ENCODE assay signal across 9 mouse cellular contexts in the genomic region with DNA sequence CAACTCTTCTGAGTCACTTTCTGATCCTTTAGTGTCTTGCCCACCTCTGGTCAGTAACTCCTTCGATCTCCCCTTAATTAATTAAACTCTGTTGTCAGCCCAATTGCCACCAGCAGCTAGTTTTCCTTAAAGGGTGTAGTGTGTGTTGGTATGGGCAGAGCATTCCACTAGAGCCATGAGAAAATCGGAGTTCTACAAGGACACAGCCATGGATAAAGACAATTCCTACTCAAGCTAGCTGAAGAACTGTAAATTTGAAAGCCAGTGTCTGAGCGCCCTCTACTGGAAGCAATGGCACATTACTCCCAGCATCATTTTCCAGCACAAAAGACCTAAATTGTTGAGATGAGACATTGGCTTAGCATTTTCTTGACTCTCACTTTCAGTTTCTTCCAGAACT. TPM values are rescaled to one million over a fixed set of nuclear protein-coding genes. Genes with fewer than 3 reads are reported as not detected.
DNase-seq lines count a peak whose midpoint lies in the region; ATAC-seq lines count a peak whose summit lies in the region.
"Had no signal": no experiment of that assay in that cellular context is flagged by ENCODE, and none has a peak within 500 bp of the region (broad histone marks: within the 10 kb centered on the region; RNA-seq: fewer than 3 reads in every experiment).

No protein-coding gene starts in this region.

- no peak overlapping the region for H3K27ac ChIP-seq in hindbrain, embryonic 11.5 days (ENCODE audit: low read depth, low read length)
- H3K27ac ChIP-seq in hindbrain, embryonic 12.5 days, result no peak overlapping the region
- H3K27ac ChIP-seq: embryonic facial prominence, embryonic 13.5 days had no signal

- no peak overlapping the region for H3K9ac ChIP-seq in hindbrain, embryonic 11.5 days (ENCODE audit: low read depth, low read length)
- H3K9ac ChIP-seq in hindbrain, embryonic 12.5 days, result no peak overlapping the region
- H3K9ac ChIP-seq: embryonic facial prominence, embryonic 13.5 days had no signal

- H3K4me3 ChIP-seq in hindbrain, embryonic 11.5 days (ENCODE audit: low read depth, low read length), result no peak overlapping the region
- no peak overlapping the region for H3K4me3 ChIP-seq in hindbrain, embryonic 12.5 days
- H3K4me3 ChIP-seq: embryonic facial prominence, embryonic 13.5 days had no signal

- intact Hi-C loops in heart, postnatal 10 days (cut with DNase I), result loop anchor here (2.0 to 10.0 kb wide), 3 partner anchors 86 to 446 kb away; no protein-coding TSS in a partner anchor

- H3K4me1 ChIP-seq in hindbrain, embryonic 11.5 days (replicated peaks; ENCODE audit: control insufficient read depth, insufficient read depth, low read length), result no peaks in the 10 kb centered on the region
- no peaks in the 10 kb centered on the region for H3K4me1 ChIP-seq in hindbrain, embryonic 12.5 days

- no peaks in the 10 kb centered on the region for H3K36me3 ChIP-seq in hindbrain, embryonic 11.5 days (ENCODE audit: control insufficient read depth, insufficient read depth, low read length)
- H3K36me3 ChIP-seq in hindbrain, embryonic 12.5 days, result no peaks in the 10 kb centered on the region
- H3K36me3 ChIP-seq: embryonic facial prominence, embryonic 13.5 days had no signal

- no peaks in the 10 kb centered on the region for H3K9me3 ChIP-seq in hindbrain, embryonic 11.5 days (ENCODE audit: control insufficient read depth, low read length)
- H3K9me3 ChIP-seq in hindbrain, embryonic 12.5 days (replicated peaks), result no peaks in the 10 kb centered on the region
- H3K9me3 ChIP-seq: embryonic facial prominence, embryonic 13.5 days had no signal

- DNase-seq in hindbrain, embryonic 11.5 days (ENCODE audit: low spot score), result peak; percentile 85
- DNase-seq in adrenal gland, adult 2 months, result peak; percentile 71
- DNase-seq in embryo, embryonic 10.5 days (ENCODE audit: low spot score), result peak; percentile 91
- peak; percentile 79 to 87 for DNase-seq in heart, postnatal 10 days
- peak; percentile 72 to 74 for DNase-seq in layer of hippocampus, postnatal 36 days
- DNase-seq in spleen, postnatal 14 days (ENCODE audit: low spot score in 2 of 2), result peak; percentile 31 to 60

- 37% methylated on average over 3 of the region's 3 CpGs for WGBS in hindbrain, embryonic 11.5 days
- WGBS in hindbrain, embryonic 12.5 days, result 36% methylated on average over 3 of the region's 3 CpGs

- H3K27me3 ChIP-seq in hindbrain, embryonic 11.5 days (ENCODE audit: control insufficient read depth, insufficient read depth, low read length), result no peaks in the 10 kb centered on the region
- peaks cover 8% of the 10 kb centered on the region; the same call in 1 of the 2 replicates for H3K27me3 ChIP-seq in hindbrain, embryonic 12.5 days
- H3K27me3 ChIP-seq: embryonic facial prominence, embryonic 13.5 days had no signal

- no peak for ATAC-seq in hindbrain, embryonic 11.5 days (ENCODE audit: low FRiP score)
- ATAC-seq in hindbrain, embryonic 12.5 days (ENCODE audit: low FRiP score), result no peak
- ATAC-seq in megakaryocyte progenitor cell, adult 5-6 weeks (replicated peaks; ENCODE audit: poor library complexity), result peak; percentile 78

- H3K4me2 ChIP-seq in hindbrain, embryonic 11.5 days (replicated peaks; ENCODE audit: low read depth, low read length), result no peak overlapping the region
- no peak overlapping the region for H3K4me2 ChIP-seq in hindbrain, embryonic 12.5 days (replicated peaks)
- H3K4me2 ChIP-seq: embryonic facial prominence, embryonic 13.5 days had no signal

RNA-seq across cellular contexts. Expression of a gene that starts 30.1 kb away (rescaled TPM):
- 26.8 and 28.8 TPM in 2 replicates for polyA plus RNA-seq in hindbrain, embryonic 11.5 days (2014; fragmentation: Nextera tagmentation; extraction: Ambion mirVana)
- polyA plus RNA-seq in hindbrain, embryonic 12.5 days (2016; fragmentation: Nextera tagmentation; extraction: Ambion mirVana), result 19.3 and 20.8 TPM in 2 replicates
- 100 to 1,000 TPM in 1 of 2 experiments, 10 to 100 TPM in 1; 57.8 to 114 TPM for total RNA-seq in adrenal gland, adult 2 months (2021)
- polyA plus RNA-seq in adrenal gland, adult 2 months (2012; rRNA removed), result 22.8 and 34.2 TPM in 2 replicates
- 100 to 1,000 TPM; 221 to 255 TPM for total RNA-seq in heart, postnatal 10 days (2021)
- 10 to 100 TPM; 59.6 to 64.5 TPM for total RNA-seq in layer of hippocampus, postnatal 36 days (2021)
- 16.3 and 20.5 TPM in 2 replicates for total RNA-seq in megakaryocyte progenitor cell, adult 5-6 weeks (2015)
- total RNA-seq in megakaryocyte progenitor cell, adult 5-6 weeks (2017), result 13.6 and 15.3 TPM in 2 replicates
